Mouse (Mus musculus): ENCODE measurements around the gene Nrip1.
A peak's percentile ranks its signal among the peaks of the same experiment; 100 is the strongest.

Nrip1 gene

GRCm38 (mm10) chr16:76315642-76316041, 58.0 kb downstream of the Nrip1 start:
- no peak for DNase-seq (ENCODE audit: low read depth)

DNA sequence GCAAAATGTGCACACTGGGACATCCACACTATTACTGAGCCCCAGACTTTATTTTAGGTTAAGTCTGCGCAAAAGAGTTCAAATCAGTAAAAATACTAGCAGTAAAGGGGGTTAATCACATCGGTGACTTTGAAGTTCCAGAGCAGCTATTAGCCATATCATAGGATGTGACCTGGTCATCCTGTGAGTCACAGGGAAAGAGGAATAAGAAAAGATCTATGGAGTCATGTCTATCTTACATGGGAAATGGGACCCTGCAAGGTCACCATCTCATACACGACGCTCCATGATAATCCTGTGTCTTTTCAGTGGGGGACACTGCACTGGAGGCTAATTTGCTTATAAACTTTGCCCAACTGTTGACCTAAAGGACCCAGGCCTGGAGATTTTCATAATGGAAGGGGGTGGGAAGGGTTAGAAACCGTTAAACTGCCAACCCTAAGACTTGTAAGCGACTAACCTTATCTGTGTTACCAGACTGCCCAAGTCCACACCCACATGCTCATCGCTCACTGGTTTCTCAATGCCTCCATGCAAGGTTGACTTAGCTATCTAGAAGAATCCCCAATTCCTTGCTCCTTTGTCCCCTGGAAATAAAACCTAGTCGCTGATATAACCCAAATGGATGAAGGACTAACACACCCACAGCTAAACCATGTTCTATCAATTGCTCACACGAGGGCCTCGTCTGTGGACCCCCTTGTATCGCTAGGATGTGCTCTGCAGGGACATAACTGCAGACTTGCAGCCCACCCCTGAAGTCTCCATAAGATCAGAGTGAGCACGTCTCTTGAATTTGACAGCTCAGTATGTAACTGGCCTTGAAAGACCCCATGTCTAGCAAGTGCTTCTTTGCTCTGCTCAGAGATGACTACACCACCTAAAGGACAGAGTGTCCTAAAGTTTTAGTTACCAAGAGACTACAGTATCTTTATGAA, 59.3 kb downstream of the Nrip1 start:
- DNase-seq (ENCODE audit: low read depth) = peak; percentile 16

GRCm38 (mm10) chr16:76312887-76313420, 60.7 kb downstream of the Nrip1 start:
- DNase-seq (ENCODE audit: low read depth) = no peak

- DNase-seq (ENCODE audit: low read depth) = no peak
These were observed 62.8 kb downstream of the Nrip1 start for GRCm38 (mm10) chr16:76310791-76311190.

DNA sequence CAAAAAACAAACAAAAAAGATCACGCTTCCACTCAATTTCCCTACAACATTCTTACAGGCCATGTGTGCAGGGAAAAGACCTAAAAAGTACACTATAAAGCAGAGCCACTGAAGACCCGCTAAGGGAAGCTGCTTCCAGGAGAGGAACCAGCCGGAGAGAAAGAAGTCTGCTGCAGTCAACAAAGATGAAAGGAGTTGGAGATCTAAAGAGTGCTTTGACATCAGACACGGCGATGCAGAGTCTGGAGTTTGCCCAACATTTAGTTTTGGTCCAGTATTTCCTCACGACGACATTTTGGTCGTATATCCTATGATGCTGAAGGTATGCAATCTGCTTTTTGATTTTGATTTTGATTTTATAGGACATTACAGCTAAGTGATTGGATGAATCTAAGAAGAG, 63.3 kb downstream of the Nrip1 start:
- DNase-seq (ENCODE audit: low read depth) = no peak

DNA sequence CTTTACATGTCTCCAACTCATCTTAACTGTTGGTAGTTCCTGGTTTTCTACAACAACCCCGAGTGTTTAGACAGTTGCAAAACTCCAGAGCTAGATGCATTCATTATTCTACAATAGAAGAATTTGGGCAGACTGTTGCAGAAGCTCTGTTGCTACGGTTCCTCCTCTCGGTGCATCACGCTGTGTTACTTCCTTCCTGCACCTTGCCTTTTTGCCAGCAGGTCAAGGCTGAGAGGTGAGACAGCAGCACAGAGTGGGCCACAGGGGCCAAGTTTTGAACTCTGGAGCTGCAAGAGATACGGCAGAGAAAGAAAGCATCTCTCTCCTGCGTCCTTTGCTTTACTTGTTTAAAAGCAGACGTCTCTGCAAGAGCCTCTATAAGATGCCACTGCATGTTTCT, 64.3 kb downstream of the Nrip1 start:
- no peak for DNase-seq (ENCODE audit: low read depth)

- DNase-seq (ENCODE audit: low read depth) = no peak
These were observed 66.6 kb downstream of the Nrip1 start for GRCm38 (mm10) chr16:76307039-76307438.

- no peak for DNase-seq (ENCODE audit: low read depth)
These were observed 67.2 kb downstream of the Nrip1 start for GRCm38 (mm10) chr16:76306446-76306845.

- no peak for DNase-seq (ENCODE audit: low read depth)
These were observed 70.2 kb downstream of the Nrip1 start for GRCm38 (mm10) chr16:76303436-76303835.

- no peak for DNase-seq (ENCODE audit: low read depth)
These were observed 71.9 kb downstream of the Nrip1 start for GRCm38 (mm10) chr16:76301728-76302050.

DNA sequence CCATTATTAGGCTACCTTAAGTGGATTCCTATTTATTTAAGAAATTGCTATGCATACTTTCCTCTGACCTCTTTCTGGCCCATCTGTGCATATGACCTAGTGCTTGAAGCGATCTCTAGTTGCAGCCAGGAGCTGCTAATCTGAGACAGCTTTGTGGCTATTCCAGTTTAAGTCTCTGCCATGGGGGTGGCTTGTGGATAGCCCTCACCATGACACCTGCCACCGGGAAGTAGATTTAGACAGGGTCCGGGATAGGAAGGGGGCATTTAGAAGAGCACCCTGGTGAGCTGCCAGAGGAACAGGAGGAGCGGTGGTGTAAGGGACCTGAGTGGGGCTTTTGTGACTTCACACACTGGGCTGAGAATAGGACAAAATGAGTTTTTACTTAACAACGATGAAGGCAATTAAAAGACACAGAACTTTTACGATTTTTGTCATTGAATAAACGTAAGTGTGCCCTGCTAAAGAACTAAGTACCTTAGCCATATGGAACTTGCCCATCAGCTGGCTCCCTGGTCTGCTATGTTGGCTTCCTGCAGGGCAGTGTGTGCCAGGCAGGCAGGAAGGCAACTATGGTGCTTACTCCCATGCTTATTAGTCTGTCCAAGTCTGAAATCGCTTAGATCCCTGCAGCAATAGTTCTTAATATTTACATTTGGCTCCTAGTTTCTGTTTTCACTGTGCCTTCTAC, 72.4 kb downstream of the Nrip1 start:
- DNase-seq (ENCODE audit: low read depth) = no peak

- DNase-seq (ENCODE audit: low read depth) = no peak
These were observed 73.2 kb downstream of the Nrip1 start for GRCm38 (mm10) chr16:76300452-76300851.

DNA sequence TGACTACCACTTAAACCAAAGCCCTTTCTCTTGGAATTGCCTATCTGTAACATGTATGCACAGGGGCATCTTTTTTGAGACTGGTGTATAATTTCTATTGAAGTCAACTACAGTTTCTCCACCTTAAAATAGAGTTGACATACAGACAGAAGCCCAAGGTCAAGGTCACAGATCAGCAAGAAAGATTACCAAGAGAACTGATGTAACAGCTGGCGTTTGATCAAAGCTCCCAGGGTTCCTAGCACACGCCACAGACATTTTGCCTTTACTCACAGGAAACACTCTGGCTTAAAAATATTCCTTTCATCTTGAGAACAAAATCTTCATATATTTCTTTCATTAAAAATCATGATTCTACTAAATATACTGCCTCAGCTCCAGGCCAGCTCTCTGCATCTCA, 74.1 kb downstream of the Nrip1 start:
- DNase-seq (ENCODE audit: low read depth) = no peak

- DNase-seq (ENCODE audit: low read depth) = no peak
These were observed 78.3 kb downstream of the Nrip1 start for GRCm38 (mm10) chr16:76295322-76295721.

- no peak for DNase-seq (ENCODE audit: low read depth)
These were observed 79.1 kb downstream of the Nrip1 start for GRCm38 (mm10) chr16:76294550-76294949.

DNA sequence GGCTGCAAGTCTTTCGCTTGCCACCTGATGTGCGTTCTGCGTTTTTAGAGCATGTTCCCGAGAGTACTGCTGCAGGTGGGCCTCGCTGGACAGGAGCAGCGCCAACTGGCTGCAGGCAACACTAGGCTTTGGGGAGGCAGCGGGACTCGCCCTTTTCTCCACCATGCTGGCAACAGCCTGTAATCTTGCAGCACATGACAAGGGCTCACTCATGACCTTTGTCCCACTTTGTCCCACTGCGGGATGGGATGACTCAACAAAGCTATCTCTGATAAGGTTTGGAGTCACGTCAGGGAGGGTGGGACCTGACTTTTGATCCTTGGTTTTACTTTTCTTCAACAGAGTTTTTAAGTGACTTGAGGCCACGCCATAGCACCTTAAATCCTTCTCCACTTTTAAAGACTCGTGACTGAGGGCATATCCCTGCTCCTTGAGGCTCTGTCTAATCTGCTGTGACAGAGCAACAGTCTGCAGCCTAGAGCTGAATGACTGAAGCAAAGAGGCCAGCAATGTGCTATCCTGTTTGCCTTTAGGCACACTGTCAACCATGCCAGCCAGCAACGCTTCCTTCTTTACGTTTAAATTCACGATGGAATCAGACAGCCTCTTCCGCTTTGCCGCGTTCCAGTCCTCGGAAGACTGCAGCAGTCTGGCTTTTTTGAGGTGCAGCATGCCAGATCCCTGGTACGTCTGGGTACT, 79.7 kb downstream of the Nrip1 start:
- no peak for DNase-seq (ENCODE audit: low read depth)

- no peak for DNase-seq (ENCODE audit: low read depth)
These were observed 80.5 kb downstream of the Nrip1 start for GRCm38 (mm10) chr16:76293176-76293575.

- DNase-seq (ENCODE audit: low read depth) = no peak
These were observed 81.0 kb downstream of the Nrip1 start for GRCm38 (mm10) chr16:76292656-76293055.

DNA sequence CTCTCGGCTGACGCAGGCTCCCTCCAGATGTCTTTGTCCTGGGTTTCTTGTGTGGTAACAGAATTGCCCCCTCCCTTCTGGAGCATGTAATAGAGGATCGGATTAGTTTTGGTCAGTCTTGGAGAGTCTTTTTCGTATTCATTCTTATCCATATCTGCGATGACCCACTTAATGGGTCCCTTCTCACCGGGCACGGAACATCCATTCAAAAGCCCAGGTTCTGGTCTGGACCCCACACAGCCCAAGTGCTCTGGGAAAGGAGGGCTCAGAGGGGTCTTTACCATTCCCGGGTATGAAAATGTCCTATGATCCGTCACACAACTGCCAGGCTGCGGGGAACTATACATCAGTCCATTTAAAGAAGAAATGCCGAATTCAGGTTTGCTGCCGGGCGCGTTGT, 82.3 kb downstream of the Nrip1 start:
- no peak for DNase-seq (ENCODE audit: low read depth)

DNA sequence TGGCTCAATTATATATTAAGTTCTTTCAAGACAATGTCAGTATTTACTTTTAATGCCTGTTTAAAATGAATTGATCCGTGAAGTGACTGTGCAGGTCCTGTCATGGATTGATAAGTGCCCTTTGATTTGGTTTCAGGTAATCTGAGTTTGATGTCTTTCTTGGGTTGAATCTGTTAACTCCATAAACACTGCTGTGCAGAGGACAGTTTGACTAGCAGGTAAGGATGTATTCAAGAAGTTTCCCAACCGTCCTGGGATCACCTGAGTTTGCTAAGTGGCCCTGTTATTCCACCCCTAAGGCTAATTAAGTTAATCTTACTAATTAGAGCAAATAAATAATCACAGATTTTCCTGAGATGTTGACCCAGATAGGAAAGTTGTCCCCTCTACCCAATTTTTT, 84.1 kb downstream of the Nrip1 start:
- DNase-seq (ENCODE audit: low read depth) = no peak

GRCm38 (mm10) chr16:76283796-76284195, 89.8 kb downstream of the Nrip1 start:
- no peak for DNase-seq (ENCODE audit: low read depth)

GRCm38 (mm10) chr16:76281850-76282249, 91.8 kb downstream of the Nrip1 start:
- DNase-seq (ENCODE audit: low read depth) = no peak

- no peak for DNase-seq (ENCODE audit: low read depth)
These were observed 93.3 kb downstream of the Nrip1 start for GRCm38 (mm10) chr16:76280365-76280764.

Measured in c-Kit-positive CD71-negative TER-119-negative erythroid progenitor cells, embryonic 14.5 days (primary cell).